Mouse (Mus musculus): ENCODE results near the gene Tmem198b. TPM values are rescaled to one million over a fixed set of nuclear protein-coding genes. Genes with fewer than 3 reads are reported as not detected.

Tmem198b gene
- polyA plus RNA-seq, 1 experiment from 2014 or later: 14.9 TPM

Other genes starting within 250 kb of the Tmem198b start
- 101 and 132 TPM in 2 replicates for gene Pa2g4, start 238.4 kb downstream of the Tmem198b start, polyA plus RNA-seq (2015; fragmentation: Nextera tagmentation; extraction: Ambion mirVana)
- gene Erbb3, start 214.7 kb downstream of the Tmem198b start, polyA plus RNA-seq (2015; fragmentation: Nextera tagmentation; extraction: Ambion mirVana): 3.4 and 5.0 TPM in 2 replicates
- 359 and 409 TPM in 2 replicates for gene Rps26, start 177.6 kb downstream of the Tmem198b start, polyA plus RNA-seq (2015; fragmentation: Nextera tagmentation; extraction: Ambion mirVana)
- gene Ikzf4, start 158.4 kb downstream of the Tmem198b start, polyA plus RNA-seq (2015; fragmentation: Nextera tagmentation; extraction: Ambion mirVana): 1.3 and 1.4 TPM in 2 replicates
- 11.1 and 14.4 TPM in 2 replicates for gene Suox, start 130.3 kb downstream of the Tmem198b start, polyA plus RNA-seq (2015; fragmentation: Nextera tagmentation; extraction: Ambion mirVana)
- 61.0 and 67.8 TPM in 2 replicates for gene Rab5b, start 108.1 kb downstream of the Tmem198b start, polyA plus RNA-seq (2015; fragmentation: Nextera tagmentation; extraction: Ambion mirVana)
- gene Pmel, start 100.2 kb downstream of the Tmem198b start, polyA plus RNA-seq (2015; fragmentation: Nextera tagmentation; extraction: Ambion mirVana): 2.5 and 2.7 TPM in 2 replicates
- gene Cdk2, start 99.3 kb downstream of the Tmem198b start, polyA plus RNA-seq (2015; fragmentation: Nextera tagmentation; extraction: Ambion mirVana): 85.9 and 90.4 TPM in 2 replicates
- 5.4 and 10.1 TPM in 2 replicates for gene Dgka, start 59.5 kb downstream of the Tmem198b start, polyA plus RNA-seq (2015; fragmentation: Nextera tagmentation; extraction: Ambion mirVana)
- 15.4 and 23.2 TPM in 2 replicates for gene Pym1, start 56.5 kb downstream of the Tmem198b start, polyA plus RNA-seq (2015; fragmentation: Nextera tagmentation; extraction: Ambion mirVana)
- 1.6 and 2.5 TPM in 2 replicates for gene Mmp19, start 13.5 kb downstream of the Tmem198b start, polyA plus RNA-seq (2015; fragmentation: Nextera tagmentation; extraction: Ambion mirVana)
- 35.2 and 42.5 TPM in 2 replicates for gene Dnajc14, start 308 bp downstream of the Tmem198b start, polyA plus RNA-seq (2015; fragmentation: Nextera tagmentation; extraction: Ambion mirVana)
- gene Sarnp, start 13.0 kb upstream of the Tmem198b start, polyA plus RNA-seq (2015; fragmentation: Nextera tagmentation; extraction: Ambion mirVana): 145 and 168 TPM in 2 replicates
- gene Ormdl2, start 17.3 kb upstream of the Tmem198b start, polyA plus RNA-seq (2015; fragmentation: Nextera tagmentation; extraction: Ambion mirVana): 34.3 and 42.6 TPM in 2 replicates
- gene Gdf11, start 87.3 kb upstream of the Tmem198b start, polyA plus RNA-seq (2015; fragmentation: Nextera tagmentation; extraction: Ambion mirVana): 2.8 and 2.9 TPM in 2 replicates
- 420 and 427 TPM in 2 replicates for gene Cd63, start 96.6 kb upstream of the Tmem198b start, polyA plus RNA-seq (2015; fragmentation: Nextera tagmentation; extraction: Ambion mirVana)
- gene Rdh5, start 118.5 kb upstream of the Tmem198b start, polyA plus RNA-seq (2015; fragmentation: Nextera tagmentation; extraction: Ambion mirVana): 10.5 and 11.8 TPM in 2 replicates
- 208 and 212 TPM in 2 replicates for gene Bloc1s1, start 119.7 kb upstream of the Tmem198b start, polyA plus RNA-seq (2015; fragmentation: Nextera tagmentation; extraction: Ambion mirVana)
- gene Itga7, start 129.4 kb upstream of the Tmem198b start, polyA plus RNA-seq (2015; fragmentation: Nextera tagmentation; extraction: Ambion mirVana): 7.0 and 8.1 TPM in 2 replicates
- gene Mettl7b, start 156.6 kb upstream of the Tmem198b start, polyA plus RNA-seq (2015; fragmentation: Nextera tagmentation; extraction: Ambion mirVana): 0.11 TPM in 1 of 2 replicates, not detected in the other
- not detected in 2 replicates for gene Olfr9, start 185.1 kb upstream of the Tmem198b start, polyA plus RNA-seq (2015; fragmentation: Nextera tagmentation; extraction: Ambion mirVana)
- not detected in 2 replicates for gene Olfr763, start 206.4 kb upstream of the Tmem198b start, polyA plus RNA-seq (2015; fragmentation: Nextera tagmentation; extraction: Ambion mirVana)
- not detected in 2 replicates for gene Olfr764-ps1, start 235.5 kb upstream of the Tmem198b start, polyA plus RNA-seq (2015; fragmentation: Nextera tagmentation; extraction: Ambion mirVana)
- not detected in 2 replicates for gene Olfr765, start 245.6 kb upstream of the Tmem198b start, polyA plus RNA-seq (2015; fragmentation: Nextera tagmentation; extraction: Ambion mirVana)

Data from heart, embryonic 15.5 days (tissue).